Mouse (Mus musculus) ES-E14 (cell line): ENCODE measurements around the gene Tfpi2.

ENCODE experiments used
- CHD2 ChIP-seq: IDR thresholded peaks from 2 replicates; pipeline ENCODE4 v1.6.1; 2014; ENCODE audit warnings: mild to moderate bottlenecking, low read depth, low read length, inconsistent platforms
- HCFC1 ChIP-seq: IDR thresholded peaks from 2 replicates; pipeline ENCODE4 v1.6.1; 2012; ENCODE audit warnings: low read length, inconsistent platforms, borderline replicate concordance; ENCODE audit not compliant: insufficient read depth
- MAFK ChIP-seq: IDR thresholded peaks from 2 replicates; pipeline ENCODE4 v1.6.1; 2014; ENCODE audit warnings: mild to moderate bottlenecking, low read depth, low read length, inconsistent platforms; ENCODE audit not compliant: insufficient read depth
- ZC3H11A ChIP-seq: IDR thresholded peaks from 2 replicates; pipeline ENCODE4 v1.6.1; 2012; ENCODE audit warnings: low read depth, mild to moderate bottlenecking, inconsistent platforms, low read length, borderline replicate concordance
- ZNF384 ChIP-seq: IDR thresholded peaks from 2 replicates; pipeline ENCODE4 v1.6.1; 2012; ENCODE audit warnings: low read depth, low read length, inconsistent platforms

GRCm38 (mm10) chr6:3935048-3935447 is 53.7 kb downstream of the Tfpi2 start:
- TF ChIP-seq HCFC1, result no peak
- TF ChIP-seq ZC3H11A, result no peak
- no peak for TF ChIP-seq ZNF384
- no peak for TF ChIP-seq CHD2
- TF ChIP-seq MAFK, result no peak
